Mouse (Mus musculus) urinary bladder, postnatal 25 days (tissue): ENCODE measurements at regions not wholly inside any gene's neighbourhood (a gene's known extent, or its start where the extent isn't known, plus 50 kb on each side); places are given as distances from the start of the nearest gene placed in this dataset.

Source experiments
- DNase-seq: peaks from one replicate; pipeline ENCODE4 v3.0.0; 2022; ENCODE audit warnings: low spot score

GRCm38 (mm10) chr4:153727273-153727672, 229.8 kb upstream of the A430005L14Rik start:
- DNase-seq: no peak

- no peak for DNase-seq
These were observed 229.1 kb upstream of the A430005L14Rik start for GRCm38 (mm10) chr4:153727896-153728422.

- no peak for DNase-seq
These were observed 218.9 kb upstream of the A430005L14Rik start for GRCm38 (mm10) chr4:153738088-153738487.

- DNase-seq: no peak
These were observed 214.8 kb upstream of the A430005L14Rik start for GRCm38 (mm10) chr4:153742241-153742640.

- DNase-seq: no peak
These were observed 204.2 kb upstream of the A430005L14Rik start for GRCm38 (mm10) chr4:153752791-153753190.

- DNase-seq: no peak
These were observed 198.7 kb upstream of the A430005L14Rik start for GRCm38 (mm10) chr4:153758323-153758722.

- no peak for DNase-seq
These were observed 198.3 kb upstream of the A430005L14Rik start for GRCm38 (mm10) chr4:153758781-153759180.

- DNase-seq: no peak
These were observed 196.1 kb upstream of the A430005L14Rik start for GRCm38 (mm10) chr4:153760934-153761333.

GRCm38 (mm10) chr4:153763413-153763812, 193.6 kb upstream of the A430005L14Rik start:
- DNase-seq: no peak

GRCm38 (mm10) chr4:153767713-153768112, 189.3 kb upstream of the A430005L14Rik start:
- no peak for DNase-seq

- no peak for DNase-seq
These were observed 188.7 kb upstream of the A430005L14Rik start for GRCm38 (mm10) chr4:153768350-153768749.

- DNase-seq: no peak
These were observed 186.4 kb upstream of the A430005L14Rik start for GRCm38 (mm10) chr4:153770675-153771074.

GRCm38 (mm10) chr4:153780501-153780900, 176.5 kb upstream of the A430005L14Rik start:
- no peak for DNase-seq

GRCm38 (mm10) chr4:153781271-153781670, 175.8 kb upstream of the A430005L14Rik start:
- no peak for DNase-seq

- DNase-seq: no peak
These were observed 175.0 kb upstream of the A430005L14Rik start for GRCm38 (mm10) chr4:153781981-153782521.

GRCm38 (mm10) chr4:153784401-153784800, 172.6 kb upstream of the A430005L14Rik start:
- no peak for DNase-seq

- DNase-seq: no peak
These were observed 171.5 kb upstream of the A430005L14Rik start for GRCm38 (mm10) chr4:153785564-153785963.

- no peak for DNase-seq
These were observed 164.7 kb upstream of the A430005L14Rik start for GRCm38 (mm10) chr4:153792307-153792706.

GRCm38 (mm10) chr4:153798061-153798460, 159.0 kb upstream of the A430005L14Rik start:
- no peak for DNase-seq

- DNase-seq: no peak
These were observed 151.3 kb upstream of the A430005L14Rik start for GRCm38 (mm10) chr4:153805727-153806126.

GRCm38 (mm10) chr4:153806180-153806692, 150.8 kb upstream of the A430005L14Rik start:
- no peak for DNase-seq

- DNase-seq: no peak
These were observed 150.1 kb upstream of the A430005L14Rik start for GRCm38 (mm10) chr4:153806820-153807436.

GRCm38 (mm10) chr4:153812866-153813265, 144.2 kb upstream of the A430005L14Rik start:
- DNase-seq: no peak
